Mouse (Mus musculus) heart, postnatal 25 days (tissue): Measurements from ENCODE around the gene Phf11a. TPM values are rescaled to one million over a fixed set of nuclear protein-coding genes. Genes with fewer than 3 reads are reported as not detected.
"Not testable (repeated sequence)": the region's sequence is repeated elsewhere in the genome, so short reads cannot be mapped to it uniquely, and the experiment has no call there.

Experiments
- DNase-seq: peaks from one replicate; pipeline ENCODE4 v3.0.0; 2022; ENCODE audit warnings: low spot score
- intact Hi-C: fragments of 180-260 bp; cut with DNase I; formaldehyde crosslinking; loops from one replicate; pipeline ENCODE4 v1.15.1; 2025
- total RNA-seq, 2 experiments: library from RNA; stranded (reverse); gene quantifications; 2 replicates each; pipeline ENCODE4 v1.2.3; 2021

Gene Phf11a
- under 1 TPM in 1 of 2 experiments, not detected in 1; 0.34 TPM for total RNA-seq

- DNase-seq, intact Hi-C loops: not testable (repeated sequence)
These were observed at the start of gene Phf11a for GRCm38 (mm10) chr14:59297391-59297790. Gene Phf11a (minus strand): TSS chr14:59297522.

GRCm38 (mm10) chr14:59341189-59341588, 43.9 kb upstream of the Phf11a start, which contains the start of gene Phf11b:
Gene Phf11b (minus strand): TSS chr14:59341351.
- intact Hi-C loops, DNase-seq: not testable (repeated sequence)

GRCm38 (mm10) chr14:59339541-59339940, 42.2 kb upstream of the Phf11a start:
- intact Hi-C loops: no loop called here
- DNase-seq: no peak

DNA sequence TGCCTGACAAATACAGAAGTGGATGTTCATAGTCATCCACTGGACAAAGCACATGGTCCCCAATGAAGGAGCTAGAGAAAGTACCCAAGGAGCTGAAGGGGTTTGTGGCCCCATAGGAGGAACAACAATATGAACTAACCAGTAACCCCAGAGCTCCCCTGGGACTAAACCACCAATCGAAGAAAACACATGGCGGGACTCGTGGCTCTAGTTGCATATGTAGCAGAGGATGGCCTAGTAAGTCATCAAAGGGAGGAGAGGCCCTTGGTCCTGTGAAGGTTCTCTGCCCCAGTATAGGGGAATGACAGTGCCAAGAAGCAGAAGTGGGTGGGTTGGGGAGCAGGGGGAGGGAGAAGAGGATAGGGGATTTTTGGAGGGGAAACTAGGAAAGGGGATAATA, 38.7 kb upstream of the Phf11a start:
- intact Hi-C loops, DNase-seq: not testable (repeated sequence)

- not testable (repeated sequence) for DNase-seq
- intact Hi-C loops: loop anchor here (2.0 kb wide), 1 partner anchor 226 kb away; no protein-coding TSS in a partner anchor
These were observed 33.2 kb upstream of the Phf11a start for GRCm38 (mm10) chr14:59330499-59330898.

DNA sequence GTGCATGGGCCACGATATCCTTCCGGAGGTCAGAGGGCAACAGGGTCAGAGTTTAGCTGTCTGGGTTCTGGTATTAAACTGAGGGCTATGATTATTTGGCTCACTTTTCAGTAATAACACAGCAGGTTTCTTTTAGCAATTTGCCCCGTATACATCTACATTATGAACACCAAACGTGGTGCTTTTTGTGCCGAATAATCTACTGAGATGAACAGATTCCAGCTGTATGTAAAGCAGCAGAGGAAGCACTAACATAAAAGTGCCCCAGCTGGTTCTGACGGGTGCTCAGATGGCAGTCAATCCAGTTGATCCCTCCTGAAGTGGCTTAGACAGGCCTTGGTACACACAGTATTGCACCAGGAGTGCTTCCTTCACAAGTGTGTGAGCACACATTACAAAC, 22.6 kb upstream of the Phf11a start:
- DNase-seq, intact Hi-C loops: not testable (repeated sequence)

DNA sequence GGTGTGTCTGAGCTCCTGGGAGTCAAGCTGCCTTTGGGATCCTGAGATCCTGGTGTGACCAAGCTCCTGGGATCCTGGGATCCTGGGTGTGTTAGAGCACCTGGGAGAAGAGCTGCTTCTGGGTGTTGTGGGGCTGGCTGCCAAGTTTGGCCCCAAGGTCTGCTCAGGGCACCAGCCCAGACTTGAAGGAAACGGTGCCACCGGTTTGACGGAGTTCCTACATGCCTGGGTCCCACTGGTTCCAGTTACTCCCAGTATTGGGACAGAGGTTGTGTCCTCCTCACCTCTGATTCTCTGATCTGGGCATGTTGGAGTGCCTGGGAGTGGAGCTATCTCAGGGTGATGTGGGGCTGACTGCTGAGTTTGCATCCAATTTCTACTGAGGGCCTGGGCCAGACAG, 21.7 kb upstream of the Phf11a start:
- intact Hi-C loops, DNase-seq: not testable (repeated sequence)

DNA sequence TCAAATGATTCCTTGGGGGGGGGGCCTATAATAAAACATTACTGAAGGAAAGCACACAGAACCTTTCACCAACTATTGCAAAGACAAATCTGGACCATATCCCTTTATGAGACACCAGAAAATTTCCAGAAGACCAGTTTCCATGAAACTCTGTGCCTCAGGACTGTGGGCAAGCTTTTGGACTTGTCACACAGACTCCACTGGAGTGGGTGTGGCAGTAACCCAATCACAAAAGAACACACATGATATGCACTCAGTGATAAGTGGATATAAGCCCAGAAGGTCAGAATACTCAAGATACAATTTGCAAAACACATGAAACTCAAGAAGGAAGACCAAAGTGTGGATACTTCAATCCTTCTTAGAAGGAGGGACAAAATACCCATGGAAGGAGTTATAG, 5.6 kb downstream of the Phf11a start:
- DNase-seq, intact Hi-C loops: not testable (repeated sequence)

GRCm38 (mm10) chr14:59274961-59275360, 22.4 kb downstream of the Phf11a start:
- DNase-seq, intact Hi-C loops: not testable (repeated sequence)

DNA sequence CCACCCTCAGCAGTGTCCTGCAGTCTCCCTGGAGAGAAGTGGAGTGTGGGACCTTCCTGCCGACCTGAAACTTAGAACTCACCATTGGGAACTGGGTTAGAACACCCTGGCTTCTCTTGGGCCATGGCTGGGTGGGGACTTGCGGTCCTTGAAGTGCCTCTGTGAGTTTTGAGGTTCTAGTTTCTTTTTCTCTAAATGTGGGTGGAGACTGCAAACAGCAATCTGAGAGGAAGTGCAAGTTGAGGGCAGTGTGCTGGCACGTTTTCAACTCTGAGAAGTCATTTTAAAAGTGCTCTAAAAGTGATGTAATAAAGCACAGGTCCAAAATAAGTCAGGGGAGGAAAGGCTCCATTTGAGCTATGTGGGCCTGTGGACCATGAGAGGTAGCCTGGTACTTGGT, 37.3 kb downstream of the Phf11a start, which contains the start of gene Gm6904:
Gene Gm6904 (minus strand): TSS at position 161 of the 400 bp plus-strand sequence.
- intact Hi-C loops: no loop called here
- no peak for DNase-seq

GRCm38 (mm10) chr14:59255861-59256260, 41.5 kb downstream of the Phf11a start:
- DNase-seq, intact Hi-C loops: not testable (repeated sequence)

GRCm38 (mm10) chr14:59250350-59250749, 47.0 kb downstream of the Phf11a start:
- intact Hi-C loops, DNase-seq: not testable (repeated sequence)

- intact Hi-C loops: loop anchor here (10.0 kb wide), 1 partner anchor 79 kb away; no protein-coding TSS in a partner anchor
- no peak for DNase-seq
These were observed 63.7 kb downstream of the Phf11a start for GRCm38 (mm10) chr14:59233635-59234034.

DNA sequence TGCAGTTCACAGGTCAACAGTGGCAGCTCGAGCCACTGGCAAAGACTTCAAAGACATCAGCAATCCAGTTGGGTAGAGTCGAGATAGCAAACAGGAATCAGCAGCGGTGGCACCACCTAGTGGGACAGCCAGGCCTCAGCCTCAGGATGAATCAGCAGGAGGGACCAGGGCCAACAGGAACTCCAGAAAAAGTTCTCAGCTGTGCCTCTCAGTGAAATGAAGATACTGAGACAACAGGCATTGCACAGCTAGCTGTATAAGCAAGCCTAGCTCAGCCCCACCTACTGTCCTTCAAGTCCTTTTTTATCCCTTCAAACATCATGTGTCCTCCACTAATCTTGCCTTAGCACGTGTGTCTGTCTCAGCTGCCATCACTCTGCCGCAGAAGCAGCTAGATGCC, 65.3 kb downstream of the Phf11a start:
- intact Hi-C loops: loop anchor here (10.0 kb wide), 1 partner anchor 77 kb away; no protein-coding TSS in a partner anchor
- no peak for DNase-seq

DNA sequence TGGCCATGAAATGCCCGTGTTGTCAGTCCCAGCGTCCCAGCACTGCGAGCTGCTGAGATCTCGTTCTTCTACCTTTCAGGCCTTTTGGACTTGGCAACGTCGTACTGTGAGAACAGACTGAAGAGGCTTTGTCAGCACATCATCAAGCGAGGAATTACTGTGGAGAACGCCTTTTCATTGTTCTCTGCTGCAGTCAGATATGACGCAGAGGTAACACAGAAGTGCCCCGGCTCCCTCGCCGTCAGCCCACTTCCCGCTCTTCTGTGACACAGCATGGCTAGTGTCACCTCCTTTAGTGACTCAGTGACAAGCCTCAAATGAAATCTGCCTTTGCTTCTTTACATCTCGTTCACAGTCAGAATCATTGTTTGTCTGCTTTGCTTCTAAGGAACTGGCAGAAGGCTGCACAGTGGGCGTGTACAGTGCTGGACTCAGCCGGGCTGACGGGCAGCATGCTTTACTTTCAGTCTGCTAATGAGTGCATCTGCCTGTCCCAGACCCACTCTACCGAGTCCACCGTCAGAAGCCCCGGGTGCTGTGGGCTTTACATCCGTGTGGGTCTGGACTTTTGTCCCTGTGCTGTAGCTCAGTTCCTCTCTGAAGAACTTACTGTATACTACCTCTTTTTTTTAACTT, 66.9 kb downstream of the Phf11a start:
- DNase-seq: no peak
- intact Hi-C loops: loop anchor here (10.0 kb wide), 1 partner anchor 76 kb away; no protein-coding TSS in a partner anchor

- intact Hi-C loops: loop anchor here (10.0 kb wide), 1 partner anchor 75 kb away; no protein-coding TSS in a partner anchor
- no peak for DNase-seq
These were observed 67.5 kb downstream of the Phf11a start for GRCm38 (mm10) chr14:59229822-59230221.

Other genes starting within 250 kb of the Phf11a start
- not detected for gene 1700129C05Rik, start 154.6 kb downstream of the Phf11a start, total RNA-seq
- not detected for gene Gm5142, start 118.8 kb downstream of the Phf11a start, total RNA-seq
- 10 to 100 TPM; 11.0 to 11.5 TPM for gene Rcbtb1, start 96.3 kb downstream of the Phf11a start, total RNA-seq
- not detected for gene Gm6904, start 37.3 kb downstream of the Phf11a start, total RNA-seq
- gene Phf11b, start 43.8 kb upstream of the Phf11a start, total RNA-seq: 1 to 10 TPM in 1 of 2 experiments, under 1 TPM in 1; 0.88 to 1.3 TPM
- 1 to 10 TPM; 6.9 to 8.3 TPM for gene Phf11d, start 67.9 kb upstream of the Phf11a start, total RNA-seq
- 1 to 10 TPM in 1 of 2 experiments, under 1 TPM in 1; 0.64 to 1.1 TPM for gene Phf11c, start 97.9 kb upstream of the Phf11a start, total RNA-seq
- gene Setdb2, start 143.4 kb upstream of the Phf11a start, total RNA-seq: 10 to 100 TPM in 1 of 2 experiments, 1 to 10 TPM in 1; 9.9 to 10.8 TPM
- 10 to 100 TPM; 21.9 to 25.5 TPM for gene Cab39l, start 143.4 kb upstream of the Phf11a start, total RNA-seq